Mouse (Mus musculus): ENCODE data around the gene Tmem210. TPM values are rescaled to one million over a fixed set of nuclear protein-coding genes. Genes with fewer than 3 reads are reported as not detected.

The Tmem210 gene
- polyA plus RNA-seq (2017; shearing (Covaris generic)), result 0.91 TPM

DNA sequence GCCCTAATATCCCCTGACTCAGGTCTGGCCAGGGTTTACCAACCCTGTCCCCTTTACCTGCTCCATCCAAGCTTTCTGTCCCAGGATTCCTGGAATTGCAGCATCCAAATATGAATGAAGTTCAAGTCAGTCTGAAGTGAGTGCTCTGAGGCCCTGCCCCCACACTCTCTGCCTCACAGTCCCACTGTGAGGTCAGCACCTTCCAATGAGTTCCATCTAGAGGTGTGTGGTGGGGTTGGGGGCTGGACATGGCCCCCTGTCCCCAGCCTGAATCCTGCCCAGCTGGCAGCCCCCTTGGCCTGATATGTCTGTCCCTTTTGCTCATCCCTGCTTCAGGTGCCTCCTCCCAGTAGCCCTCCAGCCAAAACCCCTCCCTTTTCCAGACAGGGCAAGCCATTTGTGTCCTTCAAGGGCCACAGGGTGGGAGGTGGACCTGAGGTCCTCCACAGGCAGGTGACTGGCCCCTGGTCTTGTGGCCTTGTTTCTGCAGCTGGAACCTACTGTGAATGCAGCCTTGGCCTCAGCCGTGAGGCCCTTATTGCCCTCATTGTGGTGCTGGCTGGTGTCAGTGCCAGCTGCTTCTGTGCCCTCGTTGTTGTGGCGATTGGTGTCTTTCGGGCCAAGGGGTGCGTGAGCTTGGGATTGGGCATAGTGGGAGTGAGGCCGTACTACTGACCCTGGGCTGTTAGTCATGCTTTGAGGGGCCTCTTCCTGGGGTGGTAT lies at the start of gene Tmem210:
TSS of gene Tmem210 (plus strand) at position 219 of the 723 bp plus-strand sequence.

DNA sequence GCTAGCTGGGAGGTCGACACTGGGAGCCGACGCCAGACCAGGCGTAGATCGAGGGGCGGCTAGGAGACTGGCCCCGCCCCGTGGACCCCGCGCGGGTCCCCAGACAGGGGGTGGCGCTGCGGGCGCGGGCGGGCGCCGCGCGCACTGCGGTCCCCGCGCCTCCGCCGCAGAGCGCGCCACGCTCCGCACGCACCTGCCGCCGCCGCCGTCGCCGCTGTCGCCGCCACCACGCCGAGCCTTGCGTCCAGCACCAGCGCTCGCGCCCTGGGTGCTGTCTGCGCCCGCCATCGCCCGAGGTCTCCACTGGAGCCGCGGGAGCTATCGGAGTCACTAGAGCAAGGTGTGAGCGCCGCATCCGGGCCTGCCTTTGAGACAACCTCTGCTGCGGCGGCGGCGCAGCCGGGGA lies 45.8 kb upstream of the Tmem210 start, which contains the start of the genes Rnf208 and Cysrt1:
TSS of gene Rnf208 (plus strand) at position 155 of the 406 bp plus-strand sequence.
TSS of gene Cysrt1 (minus strand) at position 352 of the 406 bp plus-strand sequence.

DNA sequence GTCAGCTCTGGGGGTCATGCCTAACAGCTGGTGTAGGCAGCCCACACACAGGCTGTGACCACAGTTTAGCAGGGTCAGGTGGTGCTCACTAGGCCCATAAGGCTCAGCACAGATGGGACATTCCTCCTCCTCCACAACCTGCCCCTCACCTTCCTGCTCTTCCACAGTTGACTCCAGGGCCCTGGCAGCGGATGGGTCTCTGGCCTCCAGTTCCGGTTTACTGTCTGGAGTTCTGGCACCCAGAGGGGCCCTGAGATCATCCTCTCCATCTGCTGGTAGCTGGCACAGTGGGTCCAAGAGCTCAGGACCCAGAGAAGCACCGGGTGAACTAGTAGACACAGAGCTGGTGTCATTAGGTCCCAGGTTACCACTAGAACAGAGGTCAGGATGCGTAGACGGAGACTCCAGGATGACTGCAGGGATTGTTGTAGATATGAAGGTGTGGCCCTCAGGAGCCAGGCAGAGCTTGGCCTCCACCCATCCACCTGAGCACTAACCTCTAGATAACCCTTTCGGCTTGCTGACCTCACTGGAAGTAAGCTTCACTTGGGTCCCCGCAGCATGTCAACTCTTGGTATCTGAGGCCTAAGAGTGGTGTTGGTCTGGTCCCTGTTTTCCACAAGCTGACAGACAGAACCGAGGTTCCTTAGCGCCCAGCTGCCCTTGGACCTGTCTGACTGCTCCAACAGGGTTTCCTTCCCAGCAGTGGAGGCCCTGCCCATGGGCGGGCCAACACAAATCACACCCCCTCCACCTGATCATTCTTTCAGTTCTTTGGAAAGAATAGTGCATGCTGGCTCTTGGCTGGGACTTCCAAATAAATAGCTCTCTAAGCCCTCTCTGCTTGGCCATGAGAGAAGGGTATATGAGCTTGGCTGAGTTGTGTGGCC lies 41.5 kb upstream of the Tmem210 start, which contains the start of gene AL732309.1:
TSS of gene AL732309.1 (minus strand) at position 681 of the 890 bp plus-strand sequence.

DNA sequence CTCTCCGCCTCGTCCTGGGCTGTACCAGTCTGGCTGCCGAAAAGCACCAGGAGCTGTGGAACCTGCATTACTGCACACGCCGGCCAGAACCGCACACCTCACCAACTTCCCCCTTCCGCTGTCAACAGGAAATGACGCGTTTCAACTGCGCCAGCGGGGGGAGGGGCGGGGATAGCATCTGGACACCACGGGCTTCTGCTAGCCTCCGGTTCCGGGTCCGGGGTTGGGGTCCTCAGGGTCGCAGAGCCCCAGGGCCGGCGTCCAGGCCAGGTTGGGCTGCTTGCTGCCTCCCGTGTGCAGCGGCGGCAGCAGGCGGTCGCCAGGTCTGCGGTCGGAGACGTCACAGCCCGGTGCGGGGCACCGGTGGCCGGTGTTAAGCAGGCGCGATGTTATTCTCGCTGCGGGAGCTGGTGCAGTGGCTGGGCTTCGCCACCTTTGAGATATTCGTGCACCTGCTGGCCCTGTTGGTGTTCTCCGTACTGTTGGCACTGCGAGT lies 32.6 kb upstream of the Tmem210 start, which contains the start of gene Tmem203:
TSS of gene Tmem203 (plus strand) at position 156 of the 496 bp plus-strand sequence.

DNA sequence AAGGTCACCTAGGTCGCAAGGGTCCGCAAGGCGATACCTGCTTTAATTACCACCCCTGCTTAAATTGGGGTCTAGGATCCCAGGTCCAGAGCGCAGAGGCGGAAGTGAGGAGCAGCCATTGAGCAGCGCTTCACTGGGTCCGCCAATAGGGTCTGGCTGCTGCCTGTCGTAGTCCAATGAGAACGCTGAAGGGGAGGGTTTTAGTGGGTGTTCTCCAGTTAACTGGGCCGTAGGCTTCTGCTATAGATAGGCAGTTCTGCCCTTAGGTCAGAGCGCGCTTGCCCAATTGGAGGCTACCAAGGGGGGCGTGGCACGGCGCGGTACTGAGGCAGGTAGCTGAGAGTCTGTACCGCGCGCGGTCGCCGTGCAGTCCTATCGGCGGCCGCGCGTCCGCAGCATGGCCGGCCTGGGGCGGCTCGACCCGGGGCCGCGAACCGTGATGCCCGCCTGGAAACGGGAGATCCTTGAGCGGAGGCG lies 25.6 kb upstream of the Tmem210 start, which contains the start of gene Tprn:
TSS of gene Tprn (plus strand) at position 328 of the 477 bp plus-strand sequence.

DNA sequence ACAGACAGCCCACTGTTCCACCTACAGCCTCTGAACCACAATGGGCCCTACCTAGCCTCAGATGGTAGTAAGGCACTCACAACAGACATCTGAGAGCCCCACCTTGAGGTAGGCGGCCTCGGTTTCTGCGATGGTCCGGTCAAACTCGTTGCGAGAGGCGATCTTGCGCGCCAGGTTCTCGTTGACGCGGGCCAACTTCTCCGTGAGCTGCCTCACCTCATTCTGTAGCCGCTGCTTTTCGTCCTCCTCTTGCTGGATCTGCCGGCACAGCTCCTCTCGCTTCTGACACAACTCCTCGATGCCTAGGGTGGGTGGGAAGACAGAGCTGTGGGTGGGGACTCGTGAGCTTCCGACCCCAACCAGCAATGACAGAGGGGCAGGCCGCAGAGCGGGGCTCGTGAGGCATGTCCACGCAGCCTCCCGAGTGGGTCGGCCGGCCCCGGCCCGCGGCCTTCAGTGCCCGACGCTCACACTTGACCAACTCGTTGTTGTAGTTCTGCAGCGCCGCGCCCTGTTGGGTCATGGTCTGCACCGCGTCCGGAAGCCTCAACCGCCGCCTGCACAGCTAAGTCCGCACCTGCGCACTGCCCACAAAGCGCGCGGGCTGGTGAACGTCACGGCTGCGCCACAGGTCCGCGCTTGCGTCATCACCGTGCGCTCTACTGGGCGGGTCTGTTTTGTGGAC lies 16.0 kb upstream of the Tmem210 start, which contains the start of the genes Ssna1 and Anapc2:
TSS of gene Ssna1 (minus strand) at position 612 of the 685 bp plus-strand sequence.
TSS of gene Anapc2 (plus strand) at position 652 of the 685 bp plus-strand sequence.

DNA sequence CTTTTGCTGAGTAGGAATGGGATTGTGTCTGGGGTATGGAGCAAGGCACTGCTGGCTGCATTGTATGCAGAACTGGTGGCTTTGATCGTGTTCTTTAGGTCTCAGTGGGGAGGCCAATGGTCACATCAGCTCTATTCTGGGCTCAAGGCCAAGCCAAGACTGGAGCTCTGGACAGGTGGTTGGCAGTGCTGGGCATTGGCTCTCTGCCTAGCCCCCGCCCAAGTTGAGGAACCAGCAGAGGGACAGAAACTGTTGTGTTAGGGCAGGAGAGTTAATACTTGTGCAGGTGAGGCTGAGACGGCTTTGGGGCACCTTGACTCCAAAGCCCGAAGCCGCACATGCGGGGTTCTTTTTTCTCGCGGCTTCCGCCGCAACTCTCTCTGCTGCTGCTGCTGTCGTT lies 1.7 kb downstream of the Tmem210 start, which contains the start of gene Lrrc26:
TSS of gene Lrrc26 (plus strand) at position 265 of the 400 bp plus-strand sequence.

DNA sequence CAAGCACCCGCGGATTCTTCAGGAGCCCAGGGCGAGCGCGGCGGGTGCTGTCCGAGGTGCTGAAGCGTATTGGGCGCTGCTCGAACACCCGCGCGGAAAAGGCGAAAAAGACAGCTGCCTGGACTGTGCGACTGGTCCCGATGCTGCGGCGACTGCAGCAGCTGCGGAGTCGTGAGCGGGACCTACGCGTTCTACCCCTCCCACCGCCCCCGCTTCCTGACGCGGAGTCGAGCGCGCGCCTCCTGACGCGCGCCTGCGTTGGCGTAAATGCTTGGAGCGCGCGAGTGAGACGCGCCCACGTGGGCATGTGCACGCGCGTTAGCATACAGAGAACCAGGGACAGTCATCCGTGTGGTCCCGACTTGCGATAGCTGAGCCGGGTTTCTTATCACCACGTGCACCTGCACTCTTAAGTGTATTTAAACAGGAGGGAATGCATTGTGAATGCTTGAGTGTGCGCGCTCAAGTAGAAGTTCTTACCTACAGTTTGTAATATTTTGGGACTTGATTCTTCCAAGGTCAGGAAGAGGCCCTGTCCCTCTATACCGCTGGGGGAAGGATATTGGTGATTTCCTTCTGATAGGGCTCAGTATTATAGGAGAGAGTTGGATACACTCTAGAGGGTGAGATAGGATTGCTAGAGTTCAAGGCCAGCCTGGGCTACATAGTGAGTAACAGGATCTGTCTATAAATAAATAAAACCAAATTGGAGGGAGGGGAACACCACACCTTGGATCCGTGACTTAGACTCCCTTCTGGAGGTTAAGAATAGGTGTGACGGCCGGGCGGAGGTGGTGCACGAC lies 31.2 kb downstream of the Tmem210 start, which contains the start of gene Grin1:
TSS of gene Grin1 (minus strand) at position 217 of the 803 bp plus-strand sequence.

DNA sequence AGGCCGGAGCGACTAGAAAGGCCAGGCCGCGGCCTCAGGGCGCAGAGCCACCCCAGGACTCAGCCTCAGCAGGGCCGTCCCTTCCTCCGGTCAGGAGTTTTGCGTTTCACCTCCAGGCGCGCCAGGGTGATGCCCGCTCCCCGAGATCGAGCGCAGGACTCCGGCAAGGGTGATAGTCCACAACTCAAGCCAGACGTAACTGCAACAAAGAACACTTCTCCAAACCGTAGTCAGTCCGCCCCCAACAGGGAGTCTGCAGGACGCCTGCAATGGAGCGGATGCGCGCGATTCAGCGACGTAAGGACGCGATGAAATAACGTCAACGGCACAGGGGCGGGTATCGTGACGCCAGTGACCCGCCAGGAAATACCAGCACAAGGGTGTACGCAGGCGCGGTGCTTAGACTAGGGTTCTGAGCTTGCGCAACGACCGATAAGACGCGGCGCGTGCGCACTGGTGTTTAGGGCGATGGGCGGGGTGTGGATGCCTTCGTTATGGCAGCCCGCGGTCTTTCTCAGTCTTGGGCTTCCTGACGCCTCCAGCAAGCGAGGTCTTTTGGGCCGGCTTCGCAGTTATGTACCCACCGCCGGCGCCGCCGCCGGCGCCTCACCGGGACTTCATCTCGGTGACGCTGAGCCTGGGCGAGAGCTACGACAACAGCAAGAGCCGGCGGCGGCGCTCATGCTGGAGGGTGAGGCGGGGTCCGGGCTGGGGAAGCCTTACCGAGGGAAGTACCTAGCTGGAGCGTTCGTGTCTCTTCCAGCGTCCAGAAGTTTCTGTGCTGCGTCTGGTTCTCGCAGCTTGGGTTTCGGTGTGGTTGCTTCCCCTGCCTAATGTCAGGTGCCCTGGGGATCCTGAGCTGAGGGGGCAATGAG lies 44.6 kb downstream of the Tmem210 start, which contains the start of gene Man1b1:
TSS of gene Man1b1 (plus strand) at position 53 of the 875 bp plus-strand sequence.

Other genes with a start within 250 kb of the Tmem210 start
- 26.2 TPM for gene Nsmf, start 233.8 kb upstream of the Tmem210 start, polyA plus RNA-seq (2017; shearing (Covaris generic))
- gene Entpd8, start 207.8 kb upstream of the Tmem210 start, polyA plus RNA-seq (2017; shearing (Covaris generic)), result not detected
- 0.24 TPM for gene Noxa1, start 193.0 kb upstream of the Tmem210 start, polyA plus RNA-seq (2017; shearing (Covaris generic))
- 8.6 TPM for gene Nrarp, start 107.4 kb upstream of the Tmem210 start, polyA plus RNA-seq (2017; shearing (Covaris generic))
- gene Tor4a, start 91.3 kb upstream of the Tmem210 start, polyA plus RNA-seq (2017; shearing (Covaris generic)), result 32.6 TPM
- gene Nelfb, start 76.7 kb upstream of the Tmem210 start, polyA plus RNA-seq (2017; shearing (Covaris generic)), result 86.6 TPM
- gene Stpg3, start 73.5 kb upstream of the Tmem210 start, polyA plus RNA-seq (2017; shearing (Covaris generic)), result 0.68 TPM
- gene Fam166a, start 69.4 kb upstream of the Tmem210 start, polyA plus RNA-seq (2017; shearing (Covaris generic)), result not detected
- 119 TPM for gene Tubb4b, start 63.4 kb upstream of the Tmem210 start, polyA plus RNA-seq (2017; shearing (Covaris generic))
- gene Slc34a3, start 53.8 kb upstream of the Tmem210 start, polyA plus RNA-seq (2017; shearing (Covaris generic)), result not detected
- not detected for gene Rnf224, start 51.4 kb upstream of the Tmem210 start, polyA plus RNA-seq (2017; shearing (Covaris generic))
- not detected for gene Rnf208, start 45.9 kb upstream of the Tmem210 start, polyA plus RNA-seq (2017; shearing (Covaris generic))
- not detected for gene Cysrt1, start 45.7 kb upstream of the Tmem210 start, polyA plus RNA-seq (2017; shearing (Covaris generic))
- 5.2 TPM for gene AL732309.1, start 41.3 kb upstream of the Tmem210 start, polyA plus RNA-seq (2017; shearing (Covaris generic))
- gene Tmem203, start 32.7 kb upstream of the Tmem210 start, polyA plus RNA-seq (2017; shearing (Covaris generic)), result 13.5 TPM
- 25.6 TPM for gene Tprn, start 25.5 kb upstream of the Tmem210 start, polyA plus RNA-seq (2017; shearing (Covaris generic))
- gene Ssna1, start 15.7 kb upstream of the Tmem210 start, polyA plus RNA-seq (2017; shearing (Covaris generic)), result 64.4 TPM
- 76.4 TPM for gene Anapc2, start 15.7 kb upstream of the Tmem210 start, polyA plus RNA-seq (2017; shearing (Covaris generic))
- gene Lrrc26, start 1.8 kb downstream of the Tmem210 start, polyA plus RNA-seq (2017; shearing (Covaris generic)), result not detected
- gene Grin1, start 31.0 kb downstream of the Tmem210 start, polyA plus RNA-seq (2017; shearing (Covaris generic)), result not detected
- 25.5 TPM for gene Man1b1, start 44.2 kb downstream of the Tmem210 start, polyA plus RNA-seq (2017; shearing (Covaris generic))
- gene Dpp7, start 68.2 kb downstream of the Tmem210 start, polyA plus RNA-seq (2017; shearing (Covaris generic)), result 12.7 TPM
- gene Uap1l1, start 77.5 kb downstream of the Tmem210 start, polyA plus RNA-seq (2017; shearing (Covaris generic)), result 23.4 TPM
- gene Sapcd2, start 84.2 kb downstream of the Tmem210 start, polyA plus RNA-seq (2017; shearing (Covaris generic)), result not detected
- gene Entpd2, start 107.7 kb downstream of the Tmem210 start, polyA plus RNA-seq (2017; shearing (Covaris generic)), result not detected
- 2.1 TPM for gene Npdc1, start 111.2 kb downstream of the Tmem210 start, polyA plus RNA-seq (2017; shearing (Covaris generic))
- gene Fut7, start 135.1 kb downstream of the Tmem210 start, polyA plus RNA-seq (2017; shearing (Covaris generic)), result 0.26 TPM
- 51.3 TPM for gene Abca2, start 140.6 kb downstream of the Tmem210 start, polyA plus RNA-seq (2017; shearing (Covaris generic))
- 1.0 TPM for gene Clic3, start 168.7 kb downstream of the Tmem210 start, polyA plus RNA-seq (2017; shearing (Covaris generic))
- 50.2 TPM for gene Paxx, start 172.9 kb downstream of the Tmem210 start, polyA plus RNA-seq (2017; shearing (Covaris generic))
- not detected for gene Ptgds, start 181.9 kb downstream of the Tmem210 start, polyA plus RNA-seq (2017; shearing (Covaris generic))
- gene Lcn12, start 205.8 kb downstream of the Tmem210 start, polyA plus RNA-seq (2017; shearing (Covaris generic)), result not detected
- 71.7 TPM for gene Fbxw5, start 212.6 kb downstream of the Tmem210 start, polyA plus RNA-seq (2017; shearing (Covaris generic))
- 4.6 TPM for gene C8g, start 213.6 kb downstream of the Tmem210 start, polyA plus RNA-seq (2017; shearing (Covaris generic))